Mouse (Mus musculus) forebrain, embryonic 13.5 days (tissue): ENCODE data around the gene Tmem208. TPM values are rescaled to one million over a fixed set of nuclear protein-coding genes. Genes with fewer than 3 reads are reported as not detected.
A peak's percentile ranks its signal among the peaks of the same experiment; 100 is the strongest.

Source experiments
- ATAC-seq: fragments of 200-750 bp; cut with Nextera tagmentation; 2 replicates; pipeline ENCODE4 v1.8.0; 2017
- H3K27ac ChIP-seq: fragments of 300-500 bp; sonication (generic); 2 replicates; pipeline ENCODE4 v1.5.1; 2015; ENCODE audit warnings: inconsistent platforms, mild to moderate bottlenecking, moderate library complexity
- H3K27me3 ChIP-seq: fragments of 300-500 bp; sonication (generic); 2 replicates; pipeline ENCODE4 v1.6.1; 2015; ENCODE audit warnings: mild to moderate bottlenecking, inconsistent platforms
- H3K36me3 ChIP-seq: fragments of 300-500 bp; sonication (generic); 2 replicates; pipeline ENCODE4 v1.6.1; 2015; ENCODE audit warnings: mild to moderate bottlenecking, inconsistent platforms; ENCODE audit not compliant: poor library complexity, severe bottlenecking
- H3K4me1 ChIP-seq: fragments of 300-500 bp; sonication (generic); 2 replicates; pipeline ENCODE4 v1.6.1; 2015; ENCODE audit warnings: inconsistent platforms
- H3K4me2 ChIP-seq: fragments of 300-500 bp; sonication (generic); 2 replicates; pipeline ENCODE4 v1.6.1; 2015; ENCODE audit warnings: inconsistent platforms, mild to moderate bottlenecking, moderate library complexity
- H3K4me3 ChIP-seq: fragments of 300-500 bp; sonication (generic); 2 replicates; pipeline ENCODE4 v1.5.1; 2015; ENCODE audit warnings: mild to moderate bottlenecking, inconsistent platforms
- H3K9ac ChIP-seq: fragments of 300-500 bp; sonication (generic); 2 replicates; pipeline ENCODE4 v1.6.1; 2015; ENCODE audit warnings: mild to moderate bottlenecking, inconsistent platforms
- H3K9me3 ChIP-seq: fragments of 300-500 bp; sonication (generic); replicated peaks from 2 replicates; pipeline ENCODE4 v1.6.1; 2016; ENCODE audit warnings: inconsistent platforms
- WGBS: fragments of 180-500 bp; shearing (Covaris S2); methylation state at CpG from one replicate; pipeline ENCODE4 v1.1.7; 2015; 5-methylcytosine and 5-hydroxymethylcytosine counted together
- polyA plus RNA-seq: library from polyadenylated mRNA; unstranded; fragments of >200 nt; fragmentation: Nextera tagmentation; extraction: Ambion mirVana; gene quantifications from 2 replicates; pipeline ENCODE4 v1.2.1, GENCODE M21; 2015

Tmem208 gene
- polyA plus RNA-seq, 1 experiment from 2014 or later = 107 TPM

DNA sequence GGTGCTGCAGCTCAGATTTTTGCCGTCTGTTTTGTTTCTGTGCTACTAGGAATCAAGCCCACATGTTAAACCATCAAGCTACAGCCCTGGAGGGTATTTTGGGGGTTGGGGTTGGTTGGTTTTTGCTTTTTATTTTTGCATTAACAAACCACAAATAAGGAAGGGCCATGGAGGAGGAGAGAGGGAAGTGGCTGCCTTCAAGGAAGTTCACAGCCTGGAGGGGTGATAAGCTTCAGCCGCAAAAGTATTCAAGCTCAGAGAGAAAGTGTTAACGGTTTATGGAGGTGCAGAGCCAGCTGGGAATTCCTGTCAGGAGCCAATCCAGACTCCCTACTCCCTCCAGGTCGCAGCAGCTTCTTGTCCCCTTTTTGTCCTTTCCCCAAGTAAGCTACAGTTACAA, 12.8 kb downstream of the Tmem208 start:
- ATAC-seq = no peak
- WGBS = 79% methylated on average over 4 of the region's 4 CpGs
- H3K4me1 ChIP-seq = peaks cover 7% of the 10 kb centered on the region; the same call in 1 of the 2 replicates

GRCm38 (mm10) chr8:105339886-105340635, 13.9 kb downstream of the Tmem208 start:
- no peak overlapping the region for H3K4me2 ChIP-seq
- no peak for ATAC-seq
- H3K4me3 ChIP-seq = no peak overlapping the region
- no peak overlapping the region for H3K27ac ChIP-seq
- 81% methylated on average over 6 of the region's 6 CpGs for WGBS
- no peaks in the 10 kb centered on the region for H3K27me3 ChIP-seq
- no peaks in the 10 kb centered on the region for H3K9me3 ChIP-seq
- peaks cover 16% of the 10 kb centered on the region for H3K36me3 ChIP-seq
- peaks cover 7% of the 10 kb centered on the region; the same call in 1 of the 2 replicates for H3K4me1 ChIP-seq
- no peak overlapping the region for H3K9ac ChIP-seq

More for the DNA sequence above, 12.8 kb downstream of the Tmem208 start:
- Histone ChIP-seq H3K27me3 (no peaks in the 10 kb centered on the region), H3K9me3 (no peaks in the 10 kb centered on the region), H3K4me2 (no peak overlapping the region), H3K9ac (no peak overlapping the region), H3K27ac (no peak overlapping the region), H3K4me3 (no peak overlapping the region), H3K36me3 (peaks cover 26% of the 10 kb centered on the region)

GRCm38 (mm10) chr8:105341399-105341798, 15.2 kb downstream of the Tmem208 start:
- H3K4me3 ChIP-seq = no peak overlapping the region
- H3K4me1 ChIP-seq = peaks cover 9% of the 10 kb centered on the region
- H3K9me3 ChIP-seq = no peaks in the 10 kb centered on the region
- no peak overlapping the region for H3K27ac ChIP-seq
- H3K4me2 ChIP-seq = no peak overlapping the region
- H3K27me3 ChIP-seq = no peaks in the 10 kb centered on the region
- 49% methylated on average over 8 of the region's 8 CpGs for WGBS
- ATAC-seq = no peak
- no peak overlapping the region for H3K9ac ChIP-seq
- H3K36me3 ChIP-seq = peaks cover 5% of the 10 kb centered on the region

DNA sequence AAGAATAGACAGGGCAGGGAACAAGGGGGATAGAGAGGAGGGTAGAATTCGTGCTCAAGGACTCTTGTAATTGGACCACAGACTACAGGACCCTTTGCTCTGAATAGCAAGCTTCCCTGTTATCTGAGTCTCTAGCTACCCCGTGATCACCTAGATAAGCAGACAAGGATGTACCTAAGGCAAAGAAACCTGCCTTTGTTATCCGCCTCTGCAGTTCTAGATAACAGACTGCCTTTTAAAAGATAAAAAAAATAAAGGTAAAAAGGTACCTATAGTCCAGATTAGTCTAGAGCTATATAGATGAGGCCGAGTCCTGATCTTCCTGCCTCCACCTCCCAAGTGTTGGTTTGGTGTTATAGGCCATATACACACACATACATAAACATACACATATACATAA, 16.6 kb downstream of the Tmem208 start:
- Histone ChIP-seq H3K36me3 (no peaks in the 10 kb centered on the region), H3K27me3 (peaks cover 10% of the 10 kb centered on the region; the same call in 1 of the 2 replicates), H3K27ac (no peak overlapping the region), H3K9me3 (no peaks in the 10 kb centered on the region), H3K4me1 (peaks cover 23% of the 10 kb centered on the region), H3K9ac (no peak overlapping the region), H3K4me3 (no peak overlapping the region), H3K4me2 (no peak overlapping the region)
- 74% methylated on average over 4 of the region's 4 CpGs for WGBS
- ATAC-seq = no peak

DNA sequence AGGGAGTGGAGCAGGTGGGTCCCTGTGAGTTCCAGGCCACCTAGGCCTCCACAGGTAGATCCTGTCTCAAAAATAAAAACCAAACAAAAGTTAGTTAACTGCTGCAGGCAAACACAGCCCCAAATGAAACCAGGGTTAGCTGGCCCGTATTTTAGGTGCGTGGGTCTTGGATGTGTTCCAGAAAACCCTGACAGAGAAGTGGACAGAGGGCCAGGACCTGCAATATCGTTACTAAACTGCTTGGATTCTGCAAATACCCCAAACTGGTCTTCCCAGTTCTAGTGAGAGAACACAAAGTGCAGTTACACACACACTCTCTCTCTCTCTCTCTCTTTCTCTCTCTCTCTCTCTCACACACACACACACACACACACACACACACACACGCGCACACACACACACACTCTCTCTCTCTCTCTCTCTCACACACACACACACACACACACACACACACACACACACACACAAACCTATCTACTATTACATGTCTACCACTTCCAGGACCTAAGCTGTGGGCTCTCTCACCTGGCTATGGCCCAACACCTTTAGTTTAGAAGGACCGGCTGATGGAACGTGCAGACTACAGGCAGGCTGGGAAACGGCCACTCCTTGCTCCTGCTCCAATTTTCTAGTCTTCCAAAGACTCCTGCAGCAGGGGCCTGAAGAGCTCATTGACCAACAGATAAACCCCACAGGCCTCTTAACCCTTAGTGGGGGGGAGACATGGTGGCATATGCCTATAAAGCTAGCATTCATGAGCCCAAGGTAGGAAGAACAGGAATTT, 17.8 kb downstream of the Tmem208 start:
- Histone ChIP-seq H3K9ac (peak overlapping the region; percentile 21; the same call in 1 of the 2 replicates), H3K4me1 (peaks cover 29% of the 10 kb centered on the region), H3K27me3 (peaks cover 10% of the 10 kb centered on the region; the same call in 1 of the 2 replicates), H3K27ac (no peak overlapping the region), H3K4me2 (no peak overlapping the region), H3K4me3 (no peak overlapping the region), H3K36me3 (no peaks in the 10 kb centered on the region), H3K9me3 (no peaks in the 10 kb centered on the region)
- 73% methylated on average over 8 of the region's 8 CpGs for WGBS
- no peak for ATAC-seq

DNA sequence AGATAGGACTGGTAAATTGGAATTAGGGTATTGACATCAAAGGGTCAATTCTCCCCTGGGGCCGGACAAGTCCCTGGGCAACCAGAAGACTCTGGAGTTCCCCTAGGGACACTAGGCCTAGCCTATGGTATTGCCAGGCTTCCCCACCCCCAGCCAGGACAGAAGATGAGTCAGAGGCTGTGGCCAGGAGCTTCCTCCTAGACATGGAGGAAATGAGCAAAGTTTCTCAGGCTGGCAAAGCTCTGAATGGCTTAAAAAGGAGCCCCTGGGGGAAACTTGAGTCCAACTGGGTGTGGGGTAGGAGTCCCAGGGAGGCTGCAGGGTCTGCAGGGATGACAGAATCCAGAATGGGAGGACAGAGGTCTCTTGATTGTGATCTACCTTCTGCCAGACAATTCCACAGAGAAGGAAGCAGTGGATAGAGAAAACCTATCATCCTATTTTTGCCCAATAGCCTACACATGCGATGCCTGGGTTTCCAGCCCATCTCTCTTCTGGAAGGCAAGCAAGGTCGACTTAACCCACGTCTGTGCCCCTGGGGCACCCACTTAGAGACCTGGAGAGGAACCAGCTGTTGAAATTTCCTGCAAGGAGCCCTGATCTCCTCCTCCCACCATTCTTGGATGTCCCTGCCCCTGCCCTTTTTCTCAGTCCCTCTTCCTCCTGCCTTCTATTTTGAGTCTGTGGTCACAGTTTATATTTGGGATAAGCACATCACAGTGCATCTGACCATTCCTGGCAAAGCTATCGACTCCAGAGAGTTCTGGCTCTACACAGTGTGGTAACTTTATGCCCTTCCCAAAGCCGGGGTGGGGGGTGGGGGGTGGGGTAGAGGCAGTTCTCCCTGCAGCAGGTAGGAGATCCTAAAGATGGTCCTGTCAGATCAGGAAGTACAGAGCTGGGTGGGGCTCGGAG, 19.2 kb downstream of the Tmem208 start:
- no peaks in the 10 kb centered on the region for H3K9me3 ChIP-seq
- H3K36me3 ChIP-seq = no peaks in the 10 kb centered on the region
- no peak overlapping the region for H3K27ac ChIP-seq
- peaks cover 10% of the 10 kb centered on the region; the same call in 1 of the 2 replicates for H3K27me3 ChIP-seq
- no peak overlapping the region for H3K4me3 ChIP-seq
- H3K4me2 ChIP-seq = no peak overlapping the region
- H3K4me1 ChIP-seq = peaks cover 40% of the 10 kb centered on the region
- no peak overlapping the region for H3K9ac ChIP-seq
- 74% methylated on average over 7 of the region's 7 CpGs for WGBS
- no peak for ATAC-seq

- Histone ChIP-seq H3K27ac (peak overlapping the region; percentile 65; the same call in 1 of the 2 replicates), H3K4me2 (peak overlapping the region; percentile 96), H3K27me3 (peaks cover 10% of the 10 kb centered on the region; the same call in 1 of the 2 replicates), H3K9ac (peak overlapping the region; percentile 81), H3K36me3 (no peaks in the 10 kb centered on the region), H3K4me1 (peaks cover 42% of the 10 kb centered on the region), H3K9me3 (no peaks in the 10 kb centered on the region), H3K4me3 (peak overlapping the region; percentile 76)
- peak; percentile 5 for ATAC-seq
- WGBS = 2% methylated on average over 34 of the region's 34 CpGs
Observed at GRCm38 (mm10) chr8:105346611-105347427, 20.7 kb downstream of the Tmem208 start.

GRCm38 (mm10) chr8:105347428-105348221, 21.5 kb downstream of the Tmem208 start, which contains the start of gene Fhod1:
Fhod1 (minus strand) TSS chr8:105347953.
- no peaks in the 10 kb centered on the region for H3K9me3 ChIP-seq
- under 1% methylated on average over 53 of the region's 53 CpGs for WGBS
- H3K4me3 ChIP-seq = peak within 1 kb of the TSS; percentile 76
- H3K9ac ChIP-seq = peak within 1 kb of the TSS; percentile 81
- peak within 1 kb of the TSS; percentile 65 for H3K27ac ChIP-seq
- peaks cover 42% of the 10 kb centered on the region for H3K4me1 ChIP-seq
- no peaks in the 10 kb centered on the region for H3K36me3 ChIP-seq
- H3K4me2 ChIP-seq = peak within 1 kb of the TSS; percentile 96
- H3K27me3 ChIP-seq = peaks cover 10% of the 10 kb centered on the region; the same call in 1 of the 2 replicates
- ATAC-seq = peak; percentile 91

- peaks cover 42% of the 10 kb centered on the region for H3K4me1 ChIP-seq
- peak within 1 kb of the TSS; percentile 81 for H3K9ac ChIP-seq
- ATAC-seq = peak; percentile 20
- peak within 1 kb of the TSS; percentile 65 for H3K27ac ChIP-seq
- H3K4me2 ChIP-seq = peak within 1 kb of the TSS; percentile 96
- WGBS = under 1% methylated on average over 34 of the region's 34 CpGs
- H3K36me3 ChIP-seq = no peaks in the 10 kb centered on the region
- H3K4me3 ChIP-seq = peak within 1 kb of the TSS; percentile 76
- H3K9me3 ChIP-seq = no peaks in the 10 kb centered on the region
- peaks cover 10% of the 10 kb centered on the region; the same call in 1 of the 2 replicates for H3K27me3 ChIP-seq
Observed at GRCm38 (mm10) chr8:105348450-105349095, 22.4 kb downstream of the Tmem208 start, which contains the start of gene Slc9a5. Slc9a5 (plus strand) TSS chr8:105348843.
